In genomic region chr4:149060621-149061431, GRCm38 (mm10) we compare ENCODE assay signal across 12 mouse cellular contexts. TPM values are rescaled to one million over a fixed set of nuclear protein-coding genes. Genes with fewer than 3 reads are reported as not detected.
DNase-seq lines count a peak whose midpoint lies in the region; ATAC-seq and TF ChIP-seq lines count a peak whose summit lies in the region.
"Had no signal": no experiment of that assay in that cellular context is flagged by ENCODE, and none has a peak within 500 bp of the region (broad histone marks: within the 10 kb centered on the region; RNA-seq: fewer than 3 reads in every experiment).

No protein-coding gene starts in this region.

- no peaks in the 10 kb centered on the region for H3K27me3 ChIP-seq in heart, adult 2 months (ENCODE audit: control insufficient read depth, insufficient read depth, low read length)
- no peaks in the 10 kb centered on the region for H3K27me3 ChIP-seq in kidney, embryonic 16.5 days (ENCODE audit: insufficient read depth, low read length)
- no peaks in the 10 kb centered on the region for H3K27me3 ChIP-seq in stomach, postnatal 0 days (ENCODE audit: control insufficient read depth, insufficient read depth, low read length)
- H3K27me3 ChIP-seq: stomach, embryonic 15.5 days had no signal

- no peak for TF ChIP-seq POLR2A in heart, adult 2 months (IDR thresholded peaks at IDR 0.05; ENCODE audit: insufficient read depth, low read depth, low read length)

- no peaks in the 10 kb centered on the region; the same call in 1 of the 2 replicates for H3K79me2 ChIP-seq in heart, adult 2 months (replicated peaks; ENCODE audit: control insufficient read depth, insufficient read depth, low read length)

- H3K4me1 ChIP-seq in heart, adult 2 months (ENCODE audit: control insufficient read depth, insufficient read depth, low read length) = 0 out of 2 replicates have a peak, but pooled peaks cover 1% of the 10 kb centered on the region
- peaks cover 58% of the 10 kb centered on the region for H3K4me1 ChIP-seq in kidney, embryonic 16.5 days (ENCODE audit: insufficient read depth, low read length)
- H3K4me1 ChIP-seq in stomach, postnatal 0 days (replicated peaks; ENCODE audit: control insufficient read depth, insufficient read depth) = no peaks in the 10 kb centered on the region; the same call in 1 of the 2 replicates

- H3K4me3 ChIP-seq in heart, adult 2 months = no peak overlapping the region
- H3K4me3 ChIP-seq in kidney, embryonic 16.5 days (ENCODE audit: low read length) = no peak overlapping the region
- no peak overlapping the region for H3K4me3 ChIP-seq in stomach, postnatal 0 days (ENCODE audit: low read depth, low read length)
- H3K4me3 ChIP-seq: stomach, embryonic 15.5 days had no signal

- H3K4me2 ChIP-seq in kidney, embryonic 16.5 days (replicated peaks; ENCODE audit: low read depth, low read length) = no peak overlapping the region
- no peak overlapping the region for H3K4me2 ChIP-seq in stomach, postnatal 0 days (replicated peaks; ENCODE audit: low read depth)
- H3K4me2 ChIP-seq: stomach, embryonic 15.5 days had no signal

- WGBS in heart, adult 2 months = 68% methylated on average over 14 of the region's 14 CpGs
- WGBS in kidney, embryonic 16.5 days = 56% methylated on average over 14 of the region's 14 CpGs
- WGBS in stomach, postnatal 0 days = 55% methylated on average over 14 of the region's 14 CpGs

- TF ChIP-seq EP300 in heart, adult 2 months (IDR thresholded peaks at IDR 0.05; ENCODE audit: insufficient read depth, low read depth, low read length) = no peak
- no peak for TF ChIP-seq EP300 in stomach, postnatal 0 days (optimal IDR thresholded peaks at IDR 0.05)

- no peak overlapping the region for H3K27ac ChIP-seq in heart, adult 2 months
- no peak overlapping the region for H3K27ac ChIP-seq in kidney, embryonic 16.5 days (ENCODE audit: low read length)
- H3K27ac ChIP-seq in stomach, postnatal 0 days (replicated peaks) = no peak overlapping the region
- H3K27ac ChIP-seq: stomach, embryonic 15.5 days had no signal

- ATAC-seq in kidney, embryonic 16.5 days (ENCODE audit: low FRiP score, low TSS enrichment) = 0 out of 2 replicates have a peak, but pooled peaks have one; percentile 1
- no peak for ATAC-seq in stomach, postnatal 0 days (ENCODE audit: low FRiP score, low TSS enrichment)

- peak; percentile 58 for TF ChIP-seq CTCF in heart, adult 2 months (IDR thresholded peaks at IDR 0.05)
- peak; percentile 62 for TF ChIP-seq CTCF in stomach, postnatal 0 days (IDR thresholded peaks at IDR 0.05; ENCODE audit: low read depth)

- DNase-seq in heart, adult 2 months = no peak
- no peak for DNase-seq in heart, postnatal 14 days
- no peak for DNase-seq in kidney, postnatal 25 days
- DNase-seq in retina, postnatal 1 day = peak; percentile 69
- no peak for DNase-seq in retina, embryonic 14.5 days (ENCODE audit: low spot score)
- DNase-seq in stomach, postnatal 0 days (ENCODE audit: low spot score) = no peak
- DNase-seq in embryo, embryonic 10 days (ENCODE audit: low spot score) = no peak
- DNase-seq: gastrocnemius, postnatal 25 days; kidney, adult 2 months; right cerebral cortex, postnatal 14 days had no signal

- intact Hi-C loops in heart, adult 2 months (cut with DNase I) = no loop called here
- intact Hi-C loops in heart, postnatal 14 days (cut with DNase I) = loop anchor here (5.0 kb wide), 1 partner anchor 254 kb away; no protein-coding TSS in a partner anchor

- no peaks in the 10 kb centered on the region for H3K9me3 ChIP-seq in kidney, embryonic 16.5 days (ENCODE audit: low read length)
- no peaks in the 10 kb centered on the region for H3K9me3 ChIP-seq in stomach, postnatal 0 days (ENCODE audit: control insufficient read depth, low read length)
- H3K9me3 ChIP-seq: stomach, embryonic 15.5 days had no signal

- H3K9ac ChIP-seq in heart, adult 2 months (ENCODE audit: low read depth, low read length) = no peak overlapping the region
- 0 out of 2 replicates have a peak overlapping the region, but pooled peaks have one; percentile 5 for H3K9ac ChIP-seq in kidney, embryonic 16.5 days (replicated peaks; ENCODE audit: low read length)
- no peak overlapping the region for H3K9ac ChIP-seq in stomach, postnatal 0 days (ENCODE audit: low read length)
- H3K9ac ChIP-seq: stomach, embryonic 15.5 days had no signal

- no peaks in the 10 kb centered on the region for H3K36me3 ChIP-seq in heart, adult 2 months (ENCODE audit: control insufficient read depth, insufficient read depth, low read length)
- no peaks in the 10 kb centered on the region for H3K36me3 ChIP-seq in kidney, embryonic 16.5 days (ENCODE audit: insufficient read depth, low read length)
- H3K36me3 ChIP-seq in stomach, postnatal 0 days (ENCODE audit: control insufficient read depth, insufficient read depth, low read length) = no peaks in the 10 kb centered on the region
- H3K36me3 ChIP-seq: stomach, embryonic 15.5 days had no signal

RNA-seq across cellular contexts. Expression of gene Pex14, which starts 38.9 kb away (rescaled TPM):
- total RNA-seq in heart, adult 2 months (2021) = 10 to 100 TPM; 20.1 to 23.7 TPM
- 17.4 and 21.2 TPM in 2 replicates for polyA plus RNA-seq in heart, adult 2 months (2012; rRNA removed)
- total RNA-seq in heart, postnatal 14 days (2021) = 10 to 100 TPM; 20.5 to 21.7 TPM
- 65.0 and 67.3 TPM in 2 replicates for polyA plus RNA-seq in kidney, embryonic 16.5 days (2015; fragmentation: Nextera tagmentation; extraction: Ambion mirVana)
- polyA plus RNA-seq in stomach, postnatal 0 days (2015; fragmentation: Nextera tagmentation; extraction: Ambion mirVana) = 39.7 and 42.9 TPM in 2 replicates

RNA-seq across cellular contexts. Expression of gene Dffa, which starts 43.1 kb away (rescaled TPM):
- total RNA-seq in heart, adult 2 months (2021) = 10 to 100 TPM; 40.1 to 42.5 TPM
- 25.3 and 36.8 TPM in 2 replicates for polyA plus RNA-seq in heart, adult 2 months (2012; rRNA removed)
- 10 to 100 TPM; 33.5 to 39.0 TPM for total RNA-seq in heart, postnatal 14 days (2021)
- 39.0 and 40.2 TPM in 2 replicates for polyA plus RNA-seq in kidney, embryonic 16.5 days (2015; fragmentation: Nextera tagmentation; extraction: Ambion mirVana)
- 20.1 and 21.7 TPM in 2 replicates for polyA plus RNA-seq in stomach, postnatal 0 days (2015; fragmentation: Nextera tagmentation; extraction: Ambion mirVana)
